Mouse (Mus musculus): ENCODE measurements around the gene Gm9945. TPM values are rescaled to one million over a fixed set of nuclear protein-coding genes. Genes with fewer than 3 reads are reported as not detected.

Gene Gm9945
- 1 to 10 TPM; 2.0 to 2.1 TPM for total RNA-seq (2021)
- long read RNA-seq, experiment 1, transcript Gm9945-201 (1 exons, 932 nt), result major isoform, 15 of 17 reads
- long read RNA-seq, experiment 1, partial matches to known transcripts, result 0 of 17 reads
- long read RNA-seq, experiment 1, other reads (novel, unspliced or antisense), result 2 of 17 reads
- long read RNA-seq, experiment 2, transcript Gm9945-201 (1 exons, 932 nt), result major isoform, 7 of 7 reads
- long read RNA-seq, experiment 2, partial matches to known transcripts, result 0 of 7 reads
- long read RNA-seq, experiment 2, other reads (novel, unspliced or antisense), result 0 of 7 reads

DNA sequence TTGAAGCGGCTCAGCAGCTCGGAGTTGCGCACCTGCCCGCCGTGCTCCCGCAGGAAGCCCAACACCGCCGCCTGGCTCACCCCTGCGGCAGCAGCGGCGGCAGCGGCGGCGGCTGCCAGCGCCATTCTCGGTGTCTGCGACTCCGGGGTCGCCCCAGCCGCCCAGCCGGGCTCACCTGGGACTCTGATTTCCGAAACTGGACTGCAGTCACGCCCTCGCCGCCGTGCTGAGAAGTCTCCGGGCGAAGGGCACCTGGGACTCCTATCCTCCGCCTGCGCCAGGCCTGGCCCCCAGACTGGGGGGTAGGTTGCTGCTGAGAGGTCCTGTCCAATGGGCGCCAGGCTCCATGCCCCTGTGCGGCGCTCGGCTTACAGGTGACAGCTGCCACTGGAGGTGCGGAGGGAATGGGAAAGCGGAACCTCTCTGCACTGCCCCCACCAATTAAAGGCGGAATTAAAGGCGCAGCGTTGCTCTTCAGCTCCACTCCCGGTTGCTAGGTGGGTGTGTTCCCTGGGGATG, at the start of gene Gm9945, which contains the start of gene Sowaha:
TSS of gene Gm9945 (plus strand) at position 384 of the 519 bp plus-strand sequence.
TSS of gene Sowaha (minus strand) at position 492 of the 519 bp plus-strand sequence.
- peak; percentile 60 to 74 for DNase-seq (ENCODE audit: low spot score in 2 of 2)

DNA sequence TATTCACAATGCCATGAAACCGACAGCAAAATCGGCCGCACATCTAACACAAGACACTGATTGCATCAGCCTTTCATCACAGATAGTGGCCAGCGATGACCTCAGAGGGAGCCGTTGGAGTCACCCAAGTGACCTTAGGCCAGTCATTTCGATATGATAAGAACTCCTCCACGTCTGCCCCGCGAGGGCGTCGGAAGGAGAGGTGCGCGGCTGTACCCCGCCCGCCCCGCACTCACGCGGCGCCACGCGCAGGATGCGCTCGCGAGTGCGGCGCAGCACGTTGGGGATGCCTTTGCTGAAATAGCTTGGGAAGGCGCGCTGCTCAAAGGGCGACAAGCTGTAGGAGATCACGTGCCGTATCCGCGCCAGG, 49.7 kb upstream of the Gm9945 start:
- DNase-seq (ENCODE audit: low spot score in 2 of 2), result no peak

DNA sequence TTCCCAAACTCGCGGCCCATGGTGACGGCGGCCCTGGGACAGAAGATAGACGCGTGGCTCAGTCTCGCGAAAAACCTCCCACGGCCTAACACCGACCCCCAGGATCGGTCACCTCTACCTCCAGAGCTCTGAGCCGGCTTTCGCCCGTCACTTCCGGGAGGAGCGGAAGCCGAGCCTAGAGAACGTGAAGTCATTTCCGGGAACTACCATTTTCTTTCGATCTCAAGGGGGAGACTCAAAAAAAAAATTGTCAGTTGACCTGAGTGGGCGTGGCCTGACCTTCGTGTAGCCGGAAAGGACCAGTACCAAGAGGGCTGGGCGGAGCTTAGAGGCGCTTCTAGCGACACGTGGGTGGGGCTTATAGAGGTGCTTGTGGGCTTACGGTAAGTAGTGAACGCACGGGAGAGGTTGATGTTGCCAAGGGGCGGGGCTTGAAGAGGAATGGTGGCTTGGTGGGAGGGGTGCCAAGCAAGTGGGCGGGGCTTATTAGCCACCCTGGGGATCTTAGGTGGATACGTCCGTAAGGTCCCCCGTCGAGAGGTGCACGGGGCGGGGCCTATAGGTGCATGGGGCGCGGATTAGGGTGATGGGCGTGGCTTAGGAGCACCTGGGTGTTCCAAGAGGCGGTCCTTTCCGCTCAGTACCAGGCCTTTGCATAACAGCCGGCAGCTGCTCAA, 49.2 kb upstream of the Gm9945 start, which contains the start of the genes Uqcrq and Gdf9:
TSS of gene Uqcrq (minus strand) at position 162 of the 677 bp plus-strand sequence.
TSS of gene Gdf9 (plus strand) at position 354 of the 677 bp plus-strand sequence.
- peak; percentile 98 to 99 for DNase-seq (ENCODE audit: low spot score in 2 of 2)

DNA sequence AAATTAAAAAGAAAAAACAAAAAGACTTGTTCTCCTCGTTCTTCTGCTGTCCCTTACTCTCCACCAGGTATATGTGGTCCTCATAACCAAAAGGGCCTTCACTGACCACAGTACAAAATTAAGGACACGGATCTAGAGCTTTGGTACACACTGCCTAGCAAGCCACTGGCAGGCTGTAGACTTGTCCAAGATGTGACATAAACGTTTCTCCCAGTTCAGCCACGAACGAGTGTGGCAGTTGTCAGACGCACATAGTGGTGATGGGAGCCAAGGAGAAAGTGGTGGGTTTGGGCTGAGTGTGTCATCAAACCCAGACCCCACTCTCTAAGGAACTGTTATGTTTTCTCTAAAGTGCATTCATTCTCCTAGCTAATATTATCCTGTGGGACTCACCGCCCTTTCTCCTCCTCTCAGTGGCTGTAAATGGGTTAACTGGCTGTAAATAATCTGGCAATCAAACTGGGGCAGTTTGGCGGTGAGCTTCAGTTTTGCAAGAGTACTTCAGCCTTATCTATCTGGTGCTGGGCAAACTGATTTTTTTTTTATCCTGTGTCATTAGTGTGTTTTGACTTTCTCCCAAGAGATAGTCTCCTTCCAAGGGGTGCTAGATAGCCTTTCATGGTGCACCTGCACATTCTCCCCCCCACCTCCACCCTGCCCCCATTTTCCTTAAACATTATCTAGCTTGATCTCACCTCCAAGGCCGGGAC, 48.5 kb upstream of the Gm9945 start:
- no peak for DNase-seq (ENCODE audit: low spot score in 2 of 2)

DNA sequence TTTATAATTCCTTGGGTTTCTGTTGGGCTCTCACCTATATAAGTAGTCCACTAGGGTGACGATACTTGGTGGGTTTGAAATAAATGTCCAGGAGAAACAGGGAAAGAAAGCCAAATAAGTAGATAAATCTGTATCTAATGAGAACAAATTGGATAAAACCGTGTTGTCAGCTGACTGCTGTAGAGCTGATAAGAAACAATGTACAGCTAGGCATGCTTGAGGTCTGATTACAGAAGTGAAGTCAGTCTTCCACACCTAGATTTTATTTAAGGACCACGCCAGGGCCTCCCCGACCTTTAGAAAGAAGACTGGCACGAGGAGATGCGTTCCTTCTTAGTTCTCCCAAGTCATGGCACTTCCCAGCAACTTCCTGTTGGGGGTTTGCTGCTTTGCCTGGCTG, 46.9 kb upstream of the Gm9945 start:
- DNase-seq (ENCODE audit: low spot score in 2 of 2), result no peak

DNA sequence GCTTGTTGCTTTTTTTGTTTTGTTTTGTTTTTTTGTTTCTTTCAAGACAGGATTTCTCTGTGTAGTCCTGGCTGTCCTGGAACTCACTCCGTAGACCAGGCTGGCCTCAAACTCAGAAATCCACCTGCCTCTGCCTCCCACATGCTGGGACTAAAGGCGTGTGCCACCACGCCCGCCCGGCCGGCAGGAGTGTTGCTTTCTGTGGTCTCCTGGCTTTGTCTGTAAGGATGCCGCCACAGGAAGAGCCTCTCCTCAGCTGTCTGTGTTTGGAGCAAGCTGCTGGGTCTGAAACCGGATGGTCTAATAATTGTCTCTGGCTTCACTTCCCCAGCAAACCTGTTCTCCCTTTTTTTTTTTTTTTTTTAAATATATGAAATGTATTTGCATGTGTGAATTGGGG, 44.5 kb upstream of the Gm9945 start:
- DNase-seq (ENCODE audit: low spot score in 2 of 2), result no peak

DNA sequence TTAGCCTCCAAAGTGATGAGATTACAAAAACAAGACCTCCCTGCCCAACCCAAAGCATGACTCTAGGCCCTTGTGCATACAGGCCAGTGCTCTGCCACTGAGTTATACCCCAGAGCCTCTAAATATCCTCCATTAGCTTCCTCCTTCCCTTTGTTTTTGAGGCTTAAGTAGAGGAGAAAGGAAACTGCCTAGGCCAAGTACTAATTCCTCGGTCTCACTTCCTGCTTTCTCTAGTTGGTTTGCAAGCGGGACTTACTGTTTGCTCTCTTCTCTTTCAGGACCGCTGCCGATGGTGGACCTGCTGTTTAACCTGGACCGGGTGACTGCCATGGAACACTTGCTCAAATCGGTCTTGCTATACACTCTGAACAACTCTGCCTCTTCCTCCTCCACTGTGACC, 43.6 kb upstream of the Gm9945 start:
- DNase-seq (ENCODE audit: low spot score in 2 of 2), result no peak

DNA sequence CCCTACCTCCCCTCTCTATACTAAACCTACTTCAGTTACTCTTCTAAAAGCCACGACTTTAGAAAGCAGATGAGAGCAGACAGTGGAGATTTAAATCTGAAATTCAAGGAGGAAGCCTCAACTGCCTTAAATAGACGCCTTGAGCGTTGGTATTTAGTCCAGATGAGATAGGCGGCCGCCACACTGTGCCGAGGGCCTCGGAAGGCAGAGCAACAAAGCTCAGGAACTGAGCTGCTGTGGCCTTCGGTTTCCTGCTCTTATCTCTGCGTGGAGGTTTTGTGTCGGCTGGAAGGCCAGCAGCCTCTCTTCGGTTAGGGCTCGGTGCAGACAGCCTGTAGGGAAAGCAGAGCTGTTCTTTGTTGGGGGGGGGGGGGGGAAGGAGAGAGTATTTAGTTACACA, 38.0 kb upstream of the Gm9945 start:
- no peak for DNase-seq (ENCODE audit: low spot score in 2 of 2)

DNA sequence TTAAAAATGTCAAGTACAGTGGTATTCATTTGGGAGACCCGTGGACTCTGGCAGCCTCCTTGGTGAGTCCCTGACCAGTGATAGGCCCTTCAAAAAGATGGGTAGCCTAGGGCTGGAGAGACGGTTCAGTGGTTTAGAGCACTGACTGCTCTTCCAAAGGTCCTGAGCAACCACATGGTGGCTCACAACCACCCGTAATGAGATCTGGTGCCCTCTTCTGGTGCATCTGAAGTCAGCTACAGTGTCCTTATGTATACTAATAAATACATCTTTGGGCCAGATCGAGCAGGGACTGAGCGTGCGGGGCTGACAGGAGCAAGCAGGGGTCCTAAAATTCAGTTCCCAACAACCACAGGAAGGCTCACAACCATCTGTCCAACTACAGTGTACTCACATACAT, 36.1 kb upstream of the Gm9945 start:
- DNase-seq (ENCODE audit: low spot score in 2 of 2), result no peak

DNA sequence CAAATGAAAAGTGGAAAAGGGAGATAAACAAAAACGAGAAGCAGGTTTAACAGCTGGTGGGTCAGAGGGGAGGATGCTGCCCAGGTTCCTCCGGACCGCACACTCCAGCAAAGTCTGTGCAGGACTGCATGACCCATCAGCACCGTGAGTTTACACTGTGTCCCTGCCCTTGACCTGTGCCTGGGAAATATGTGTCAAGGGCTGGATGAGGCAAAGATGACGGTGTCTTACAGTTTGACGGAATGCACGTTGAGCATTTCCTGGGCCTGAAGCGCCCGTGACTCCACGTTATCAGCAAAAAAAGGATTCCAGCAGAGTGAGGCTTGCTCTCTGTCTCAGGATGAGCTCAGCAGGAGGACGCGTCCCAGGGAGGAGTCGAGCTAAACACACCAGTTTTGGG, 34.4 kb upstream of the Gm9945 start:
- no peak for DNase-seq (ENCODE audit: low spot score in 2 of 2)

DNA sequence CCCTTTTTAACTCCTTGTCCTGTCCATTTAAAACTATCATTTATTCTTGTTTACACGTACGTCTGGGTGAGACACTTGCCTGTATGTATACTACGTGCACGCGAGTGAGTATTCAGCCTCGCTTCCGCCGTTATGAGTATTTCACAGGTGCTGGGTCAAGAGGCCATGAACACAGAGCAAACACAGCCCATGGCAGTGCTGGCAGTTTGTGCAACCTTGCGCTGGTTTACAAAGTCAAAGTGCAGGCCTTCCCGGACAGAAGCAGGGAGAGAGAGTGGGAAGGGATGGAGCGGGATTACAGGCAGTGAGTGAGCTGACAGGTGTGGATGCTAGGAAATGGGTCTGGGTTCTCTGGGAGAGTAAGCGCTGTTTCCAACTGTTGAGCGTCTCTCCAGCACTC, 33.8 kb upstream of the Gm9945 start:
- DNase-seq (ENCODE audit: low spot score in 2 of 2), result no peak

DNA sequence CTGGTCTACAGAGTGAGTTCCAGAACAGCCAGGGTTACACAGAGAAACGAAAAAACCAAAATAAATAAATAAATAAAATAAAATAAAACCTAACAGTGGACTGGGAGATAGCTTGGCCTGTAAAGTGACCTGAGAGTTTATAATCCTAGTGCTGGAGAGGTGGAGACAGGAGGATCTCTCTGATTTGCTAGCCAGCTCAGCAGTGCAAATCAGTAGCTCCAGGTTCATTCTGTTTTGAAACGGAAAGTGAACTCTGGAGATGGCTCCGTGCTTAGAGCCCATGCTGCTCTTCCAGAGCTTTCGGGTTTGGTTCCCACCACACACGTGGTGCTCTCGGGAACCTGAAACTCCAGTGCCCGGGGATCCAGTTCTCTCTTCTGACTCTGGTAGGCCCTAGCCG, 32.0 kb upstream of the Gm9945 start:
- no peak for DNase-seq (ENCODE audit: low spot score in 2 of 2)

DNA sequence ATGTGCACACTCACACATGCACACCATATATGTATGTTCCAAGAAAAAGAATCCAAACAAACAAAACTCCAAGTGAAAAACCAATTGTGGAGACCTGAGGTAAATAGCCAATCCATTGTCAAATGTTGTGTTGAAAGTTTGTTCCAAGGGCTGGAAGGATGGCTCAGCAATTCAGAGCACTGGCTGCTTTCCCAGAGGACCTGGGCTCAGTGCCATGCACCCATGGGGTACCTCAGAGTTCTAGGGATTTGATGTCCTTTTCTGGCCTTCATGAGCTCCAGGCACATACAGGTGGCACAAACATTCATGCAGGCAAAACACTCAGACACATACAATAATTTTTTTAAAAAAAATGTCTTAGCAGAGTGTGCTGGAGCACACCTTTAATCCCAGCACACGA, 31.4 kb upstream of the Gm9945 start:
- DNase-seq (ENCODE audit: low spot score in 2 of 2), result no peak

DNA sequence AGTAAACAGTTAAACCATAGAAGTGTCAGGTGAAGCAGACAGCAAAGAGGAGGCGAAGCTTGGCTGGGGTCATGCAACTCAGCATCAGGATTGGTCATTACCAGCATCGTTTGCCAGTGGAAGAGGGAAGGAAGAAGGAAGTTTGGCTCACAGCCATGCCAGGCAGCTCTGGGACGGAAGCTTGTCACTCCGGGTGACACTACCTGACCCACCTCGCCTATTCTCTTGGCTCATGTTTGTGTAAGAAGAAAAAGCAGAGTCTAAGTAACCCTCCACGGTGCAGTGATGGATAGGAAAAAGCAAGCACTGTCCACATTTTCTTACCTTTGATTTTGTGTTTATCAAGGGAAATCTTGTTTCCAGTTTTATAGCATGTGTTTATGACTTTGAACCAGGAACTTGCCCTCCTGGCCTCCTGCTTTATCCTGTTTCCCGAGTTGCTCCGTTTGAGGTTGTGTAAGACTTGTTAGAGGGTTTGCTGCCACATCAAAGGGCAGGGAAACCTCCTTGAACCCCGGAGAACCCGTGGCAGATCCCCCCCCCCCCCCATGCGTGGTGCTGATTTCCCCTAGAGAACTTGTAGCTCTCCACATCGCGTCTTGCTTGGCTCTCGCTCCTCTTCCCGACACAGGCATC, 29.8 kb upstream of the Gm9945 start:
- no peak for DNase-seq (ENCODE audit: low spot score in 2 of 2)

DNA sequence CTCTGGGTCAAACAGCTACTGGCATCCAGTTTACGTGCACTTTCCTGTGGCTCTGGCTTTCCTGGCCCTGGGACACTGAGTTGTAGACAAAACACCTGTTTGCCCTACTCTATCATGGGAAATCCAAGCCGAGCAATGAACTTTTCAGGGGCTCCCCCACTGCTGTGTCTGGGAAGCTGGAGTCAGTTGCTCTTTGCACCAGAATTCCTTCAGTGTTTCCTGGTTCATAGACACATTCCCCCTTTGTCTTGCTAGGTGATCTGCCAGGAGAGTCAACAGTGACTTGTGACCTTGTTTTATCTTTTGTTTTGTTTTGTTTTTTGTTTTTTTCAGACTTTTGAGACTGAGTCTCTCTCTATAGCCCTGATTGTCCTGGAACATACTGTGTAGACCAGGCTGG, 28.6 kb upstream of the Gm9945 start:
- no peak for DNase-seq (ENCODE audit: low spot score in 2 of 2)

DNA sequence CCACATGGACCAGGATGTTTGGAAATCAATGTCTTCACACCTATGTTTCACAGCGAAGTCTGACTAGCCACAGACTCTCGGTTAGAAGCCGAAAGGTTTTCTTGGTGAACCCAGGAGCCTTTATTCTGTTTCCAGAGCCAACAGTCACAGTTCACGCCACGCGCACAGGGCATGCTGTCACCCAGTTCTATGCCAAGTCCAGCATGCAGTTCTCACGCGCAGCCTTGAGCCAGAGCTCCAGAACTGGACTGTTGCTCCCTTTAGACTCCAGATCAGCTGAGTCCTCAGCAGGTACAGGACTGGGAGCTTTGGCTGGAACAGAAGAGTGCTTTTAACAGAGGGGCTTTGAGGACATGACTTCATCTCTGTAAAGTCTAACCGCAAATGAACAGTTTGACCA, 27.6 kb upstream of the Gm9945 start:
- no peak for DNase-seq (ENCODE audit: low spot score in 2 of 2)

DNA sequence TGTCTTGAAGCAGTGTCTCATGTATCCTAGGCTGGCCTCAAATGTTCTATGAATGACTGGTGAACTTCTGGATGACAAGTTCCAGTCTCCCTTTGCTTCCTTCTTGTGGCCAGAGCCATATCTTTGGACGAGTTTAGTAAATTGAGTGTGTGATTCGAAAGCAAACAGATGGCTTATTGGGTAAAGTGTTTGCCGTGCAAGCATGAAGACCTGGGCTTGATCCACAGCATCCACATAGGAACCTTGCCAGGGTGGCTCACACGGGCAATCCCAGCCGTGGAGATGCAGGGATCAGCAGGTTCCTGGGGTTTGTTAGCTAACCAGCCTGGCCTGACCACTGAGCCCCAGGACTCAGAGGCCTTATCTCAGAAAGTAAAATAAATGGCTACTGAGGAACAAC, 26.9 kb upstream of the Gm9945 start:
- DNase-seq (ENCODE audit: low spot score in 2 of 2), result no peak

DNA sequence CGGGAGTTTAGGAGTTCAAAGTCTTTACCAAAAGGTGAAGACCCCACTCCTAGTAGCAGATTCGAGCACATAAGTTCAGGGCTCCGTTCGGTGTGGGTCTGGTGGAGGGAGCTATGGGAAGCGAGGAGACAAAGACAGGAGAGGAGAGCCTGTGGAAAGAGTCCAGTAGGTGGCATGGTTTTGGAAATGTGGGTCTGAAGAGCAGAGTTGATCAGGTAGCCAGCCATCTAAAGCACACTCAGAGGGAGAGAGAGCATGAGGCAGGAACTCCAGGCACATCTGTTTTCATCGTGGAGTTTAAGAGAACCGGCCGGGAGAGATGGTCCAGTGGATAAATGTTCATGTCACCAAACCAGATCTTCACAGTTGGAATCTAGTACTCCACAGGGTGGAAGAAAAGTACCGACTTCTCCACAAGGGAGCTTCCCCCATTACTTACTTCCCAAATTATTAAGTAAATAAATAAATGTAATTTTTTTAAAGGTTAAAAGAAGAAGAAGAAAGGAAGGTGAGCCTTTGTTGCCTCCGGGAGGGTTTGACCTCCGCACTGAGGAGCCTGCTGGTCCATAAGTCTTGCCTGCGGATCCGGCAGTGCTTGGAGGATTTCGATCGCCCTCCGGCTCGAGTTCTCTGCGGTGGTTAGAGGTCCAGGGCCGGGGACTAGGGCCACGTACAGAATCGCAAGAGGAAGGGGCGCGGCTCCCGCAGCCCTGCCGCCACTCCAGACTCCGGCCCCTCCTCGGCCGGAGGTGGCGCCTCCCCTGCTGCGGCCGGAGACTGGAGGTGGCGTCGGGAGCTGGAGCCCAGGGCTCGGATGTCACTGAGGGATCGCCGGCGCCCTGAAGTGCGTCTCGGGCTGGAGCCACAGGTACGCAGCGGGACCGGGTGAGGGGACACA, 23.2 kb upstream of the Gm9945 start, which contains the start of the genes Gm10447 and Shroom1:
TSS of gene Gm10447 (minus strand) at position 637 of the 898 bp plus-strand sequence.
TSS of gene Shroom1 (plus strand) at position 732 of the 898 bp plus-strand sequence.
- DNase-seq (ENCODE audit: low spot score in 2 of 2), result peak in 1 of 2 experiments; percentile 50

DNA sequence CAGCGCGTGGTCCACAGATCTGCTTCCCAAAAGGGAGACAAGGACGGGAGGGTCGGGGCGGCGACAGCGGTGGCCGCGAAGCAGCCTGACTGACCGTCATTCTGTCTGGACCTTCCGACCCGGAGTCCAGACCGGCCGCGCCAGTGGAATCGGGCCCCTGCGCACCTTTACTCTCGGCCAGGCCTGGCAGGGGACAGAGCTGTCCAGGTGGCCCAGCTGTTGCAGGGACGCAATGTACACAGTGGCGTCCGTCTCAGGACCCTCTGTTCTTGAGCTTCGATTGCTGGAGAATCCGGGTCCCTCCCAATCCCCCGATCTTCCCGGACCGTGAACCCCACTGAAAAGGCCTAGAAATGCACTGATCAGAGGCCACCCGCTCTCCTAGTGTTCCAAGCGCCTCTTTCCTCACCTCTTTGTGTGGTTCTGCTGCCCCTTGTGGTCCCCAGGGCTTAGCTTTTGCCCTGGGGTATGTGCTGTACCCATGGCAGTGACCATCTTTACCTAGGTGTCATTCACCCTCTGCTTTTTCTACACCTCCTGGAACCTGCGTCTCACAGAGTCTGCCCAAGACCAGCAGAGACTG, 22.5 kb upstream of the Gm9945 start:
- DNase-seq (ENCODE audit: low spot score in 2 of 2), result no peak

DNA sequence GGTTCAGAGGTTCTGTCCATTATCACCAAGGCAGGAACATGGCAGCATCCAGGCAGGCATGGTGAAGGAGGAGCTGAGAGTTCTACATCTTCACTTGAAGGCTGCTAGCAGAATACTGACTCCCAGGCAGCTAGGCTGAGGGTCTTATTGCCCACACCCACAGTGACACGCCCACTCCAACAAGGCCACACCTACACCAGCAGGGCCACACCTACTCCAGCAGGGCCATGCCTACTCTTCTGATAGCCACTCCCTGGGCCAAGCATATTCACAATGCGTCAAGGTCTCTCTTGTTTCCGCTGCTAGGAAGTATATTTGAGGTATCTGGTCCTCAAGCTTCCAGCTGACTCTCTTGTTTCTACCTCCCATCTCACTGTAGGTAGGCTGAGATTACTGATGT, 21.0 kb upstream of the Gm9945 start:
- no peak for DNase-seq (ENCODE audit: low spot score in 2 of 2)
